Mouse (Mus musculus): ENCODE results near the gene Itpr2. TPM values are rescaled to one million over a fixed set of nuclear protein-coding genes. Genes with fewer than 3 reads are reported as not detected.

Gene Itpr2
- polyA plus RNA-seq, 1 experiment from 2014 or later, result 10.9 TPM

DNA sequence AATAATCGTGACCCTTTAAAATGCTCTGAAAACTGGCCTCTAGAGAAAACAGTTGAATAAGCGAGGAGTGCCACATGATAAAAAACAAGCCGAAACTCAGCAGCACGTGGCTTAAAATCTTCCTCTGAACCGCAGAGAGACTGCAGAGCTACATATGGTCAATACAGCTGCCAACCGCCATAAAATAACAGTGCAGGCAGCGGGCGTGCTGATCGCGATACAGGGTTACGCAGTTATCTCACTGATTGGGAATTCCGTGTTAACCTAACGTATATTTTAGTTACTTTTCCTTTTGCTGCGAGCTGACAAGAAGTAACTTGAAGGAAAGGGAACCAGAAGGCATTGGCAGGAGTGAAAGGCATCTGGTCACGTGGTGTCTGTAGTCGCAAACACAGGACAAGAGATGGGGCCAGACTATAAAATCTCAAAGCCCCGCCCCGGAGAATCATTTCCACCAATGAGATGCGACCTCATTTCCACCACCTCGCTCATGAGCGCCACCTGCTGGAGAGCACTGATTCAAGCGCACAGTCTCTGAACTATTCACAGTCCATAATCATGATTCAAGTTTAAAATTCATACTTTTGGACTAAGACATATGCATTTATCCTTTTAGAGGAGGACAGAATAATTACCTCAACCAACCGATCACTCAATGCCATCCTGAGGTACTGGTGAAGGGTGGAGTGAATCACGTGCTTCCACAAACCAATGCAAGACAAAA, 220.7 kb downstream of the Itpr2 start:
- Histone ChIP-seq H3K27me3 (ENCODE audit: control insufficient read depth, insufficient read depth, low read length) (no peaks in the 10 kb centered on the region), H3K4me1 (replicated peaks; ENCODE audit: control insufficient read depth, insufficient read depth) (no peaks in the 10 kb centered on the region), H3K9ac (ENCODE audit: low read length) (no peak overlapping the region), H3K9me3 (ENCODE audit: control insufficient read depth, low read length) (no peaks in the 10 kb centered on the region), H3K27ac (replicated peaks) (no peak overlapping the region), H3K4me3 (ENCODE audit: low read depth, low read length) (no peak overlapping the region), H3K4me2 (replicated peaks; ENCODE audit: low read depth) (no peak overlapping the region), H3K36me3 (ENCODE audit: control insufficient read depth, insufficient read depth, low read length) (no peaks in the 10 kb centered on the region; the same call in 1 of the 2 replicates)
- ATAC-seq (ENCODE audit: low FRiP score, low TSS enrichment) (no peak), DNase-seq (ENCODE audit: low spot score) (no peak)
- WGBS, result 90% methylated on average over 24 of the region's 24 CpGs
- TF ChIP-seq EP300 (optimal IDR thresholded peaks at IDR 0.05), result no peak
- TF ChIP-seq CTCF (IDR thresholded peaks at IDR 0.05; ENCODE audit: low read depth), result peak; percentile 61

DNA sequence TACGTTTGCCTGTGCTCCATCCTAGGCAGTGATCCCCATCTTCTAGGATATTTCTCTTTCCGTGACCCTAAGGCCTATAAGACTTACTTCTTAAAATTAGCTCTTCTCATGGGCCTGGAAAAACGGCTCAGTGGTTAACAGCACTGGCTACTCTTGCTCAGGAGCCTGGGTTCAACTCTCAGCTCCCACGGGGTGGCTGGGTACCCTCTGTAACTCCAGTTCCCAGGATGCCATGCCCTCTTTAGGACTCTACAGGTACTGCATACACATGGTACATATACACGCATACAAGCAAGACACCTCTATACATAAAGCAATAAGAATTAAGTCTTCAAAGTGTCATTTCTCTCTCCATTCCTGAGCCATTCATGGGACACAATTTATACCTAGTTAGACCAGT, 228.8 kb downstream of the Itpr2 start:
- no peak overlapping the region for H3K9ac ChIP-seq (ENCODE audit: low read length)
- ATAC-seq (ENCODE audit: low FRiP score, low TSS enrichment) (no peak), DNase-seq (ENCODE audit: low spot score) (no peak)
- no peaks in the 10 kb centered on the region for H3K9me3 ChIP-seq (ENCODE audit: control insufficient read depth, low read length)
- H3K27me3 ChIP-seq (ENCODE audit: control insufficient read depth, insufficient read depth, low read length), result no peaks in the 10 kb centered on the region
- H3K36me3 ChIP-seq (ENCODE audit: control insufficient read depth, insufficient read depth, low read length), result no peaks in the 10 kb centered on the region
- H3K4me3 ChIP-seq (ENCODE audit: low read depth, low read length), result no peak overlapping the region
- no peak overlapping the region for H3K27ac ChIP-seq (replicated peaks)
- TF ChIP-seq EP300 (optimal IDR thresholded peaks at IDR 0.05), result no peak
- no peak for TF ChIP-seq CTCF (IDR thresholded peaks at IDR 0.05; ENCODE audit: low read depth)
- H3K4me1 ChIP-seq (replicated peaks; ENCODE audit: control insufficient read depth, insufficient read depth), result no peaks in the 10 kb centered on the region
- 88% methylated on average over 5 of the region's 5 CpGs for WGBS
- H3K4me2 ChIP-seq (replicated peaks; ENCODE audit: low read depth), result no peak overlapping the region

DNA sequence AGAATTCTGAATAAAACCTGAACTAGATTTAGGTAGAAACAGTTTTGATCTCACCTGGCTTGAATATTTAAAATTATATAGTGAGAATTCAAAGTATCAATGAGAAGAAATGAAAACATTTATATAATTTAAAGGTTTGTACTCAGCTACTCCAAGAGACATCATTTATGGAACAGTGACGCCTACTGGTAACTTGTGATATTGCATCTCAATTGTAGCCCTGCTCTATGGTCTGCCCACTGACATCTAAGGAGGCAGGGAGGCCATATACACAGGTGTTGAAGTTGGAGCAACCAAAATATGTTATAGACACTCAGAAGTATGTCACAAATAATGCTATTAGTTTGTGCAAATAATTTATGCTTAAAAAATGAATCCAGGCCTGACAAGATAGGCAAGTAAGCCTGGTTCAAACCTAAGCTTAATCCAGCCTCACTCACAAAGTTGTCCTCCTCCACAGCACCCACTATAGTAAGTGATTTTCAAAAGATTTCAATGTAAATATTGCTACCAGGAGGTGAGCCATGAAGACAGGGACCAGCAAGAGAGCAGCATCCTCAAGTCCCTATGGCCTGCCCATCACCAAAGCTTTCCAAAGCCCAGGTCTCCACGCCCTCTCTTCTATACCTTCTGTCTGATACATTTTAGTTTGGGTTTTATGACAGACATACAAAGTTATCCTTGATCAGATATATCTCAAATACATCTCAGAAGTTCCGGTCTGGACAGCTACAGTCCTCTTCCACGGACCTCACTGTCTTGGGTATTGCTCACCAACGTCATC, 229.6 kb downstream of the Itpr2 start:
- Histone ChIP-seq H3K9ac (ENCODE audit: low read length) (no peak overlapping the region), H3K27me3 (ENCODE audit: control insufficient read depth, insufficient read depth, low read length) (no peaks in the 10 kb centered on the region), H3K4me1 (replicated peaks; ENCODE audit: control insufficient read depth, insufficient read depth) (no peaks in the 10 kb centered on the region), H3K4me2 (replicated peaks; ENCODE audit: low read depth) (no peak overlapping the region), H3K4me3 (ENCODE audit: low read depth, low read length) (no peak overlapping the region), H3K36me3 (ENCODE audit: control insufficient read depth, insufficient read depth, low read length) (no peaks in the 10 kb centered on the region), H3K27ac (replicated peaks) (no peak overlapping the region), H3K9me3 (ENCODE audit: control insufficient read depth, low read length) (no peaks in the 10 kb centered on the region)
- WGBS, result 76% methylated on average over 5 of the region's 5 CpGs
- DNase-seq (ENCODE audit: low spot score) (peak; percentile 38), ATAC-seq (ENCODE audit: low FRiP score, low TSS enrichment) (no peak)
- peak; percentile 88 for TF ChIP-seq CTCF (IDR thresholded peaks at IDR 0.05; ENCODE audit: low read depth)
- TF ChIP-seq EP300 (optimal IDR thresholded peaks at IDR 0.05), result no peak

DNA sequence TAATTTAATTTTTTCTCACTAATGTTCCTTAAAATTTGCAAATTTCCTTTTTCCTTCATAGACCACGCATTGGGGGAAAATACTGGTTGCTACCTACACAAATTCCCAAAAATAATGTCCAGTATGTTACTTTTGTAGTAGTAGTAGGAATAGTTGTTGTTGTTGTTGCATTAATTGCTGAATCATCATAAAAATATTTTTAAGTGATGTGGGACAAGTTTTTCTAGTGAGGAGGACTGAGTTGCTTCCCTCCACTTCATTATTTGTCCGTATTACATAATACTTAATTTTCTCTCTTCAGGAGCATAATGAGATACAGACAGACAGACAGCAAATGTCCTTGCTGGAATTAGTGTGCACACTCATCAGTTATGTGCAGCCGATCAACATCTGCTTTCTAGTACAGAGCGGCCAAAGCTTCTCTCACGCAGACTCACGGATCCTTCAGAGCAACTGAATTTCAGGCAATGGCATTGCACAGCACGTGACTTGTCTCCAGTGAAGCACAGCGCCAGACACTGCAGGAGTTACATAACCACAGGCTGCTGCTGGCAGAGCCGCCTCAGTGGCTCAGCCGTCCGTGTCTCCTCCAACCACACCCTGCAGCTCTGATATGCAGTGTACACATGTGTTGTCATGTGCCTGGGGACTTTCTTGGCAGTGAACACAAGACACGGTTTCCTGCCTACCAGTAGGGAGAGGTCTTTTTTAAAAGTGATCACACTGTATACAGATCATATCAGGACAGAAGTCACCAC, 231.1 kb downstream of the Itpr2 start:
- H3K36me3 ChIP-seq (ENCODE audit: control insufficient read depth, insufficient read depth, low read length), result no peaks in the 10 kb centered on the region
- H3K9me3 ChIP-seq (ENCODE audit: control insufficient read depth, low read length), result no peaks in the 10 kb centered on the region
- WGBS, result 27% methylated on average over 12 of the region's 12 CpGs
- TF ChIP-seq EP300 (optimal IDR thresholded peaks at IDR 0.05), result no peak
- peak; percentile 7; the same call in 1 of the 2 replicates for TF ChIP-seq CTCF (IDR thresholded peaks at IDR 0.05; ENCODE audit: low read depth)
- ATAC-seq (ENCODE audit: low FRiP score, low TSS enrichment) (peak; percentile 93), DNase-seq (ENCODE audit: low spot score) (peak; percentile 41)
- H3K9ac ChIP-seq (ENCODE audit: low read length), result no peak overlapping the region
- no peak overlapping the region for H3K27ac ChIP-seq (replicated peaks)
- no peak overlapping the region for H3K4me3 ChIP-seq (ENCODE audit: low read depth, low read length)
- no peak overlapping the region for H3K4me2 ChIP-seq (replicated peaks; ENCODE audit: low read depth)
- no peaks in the 10 kb centered on the region for H3K27me3 ChIP-seq (ENCODE audit: control insufficient read depth, insufficient read depth, low read length)
- H3K4me1 ChIP-seq (replicated peaks; ENCODE audit: control insufficient read depth, insufficient read depth), result no peaks in the 10 kb centered on the region

DNA sequence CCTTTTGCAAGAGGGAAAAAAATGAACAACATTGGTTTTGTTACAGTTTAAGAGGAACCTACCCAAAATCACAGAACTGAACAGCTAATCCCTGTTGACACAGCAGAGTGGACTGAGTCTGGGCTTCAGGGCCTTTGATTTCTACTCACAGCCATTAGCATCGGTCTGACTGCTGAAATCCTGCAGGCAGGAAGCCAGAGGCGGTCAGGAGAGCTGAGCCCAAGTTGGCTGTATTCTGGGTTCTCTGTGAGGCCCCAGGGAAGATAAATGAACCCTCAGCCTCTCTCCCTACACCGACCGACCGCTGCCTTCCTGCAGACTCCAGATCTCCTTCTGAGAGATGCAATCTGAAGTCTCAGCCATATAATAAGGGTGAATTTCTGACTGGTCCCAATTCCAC, 231.9 kb downstream of the Itpr2 start:
- Histone ChIP-seq H3K4me1 (replicated peaks; ENCODE audit: control insufficient read depth, insufficient read depth) (no peaks in the 10 kb centered on the region), H3K36me3 (ENCODE audit: control insufficient read depth, insufficient read depth, low read length) (no peaks in the 10 kb centered on the region), H3K4me3 (ENCODE audit: low read depth, low read length) (no peak overlapping the region), H3K27ac (replicated peaks) (peak overlapping the region; percentile 50), H3K4me2 (replicated peaks; ENCODE audit: low read depth) (no peak overlapping the region), H3K9me3 (ENCODE audit: control insufficient read depth, low read length) (no peaks in the 10 kb centered on the region), H3K9ac (ENCODE audit: low read length) (no peak overlapping the region), H3K27me3 (ENCODE audit: control insufficient read depth, insufficient read depth, low read length) (no peaks in the 10 kb centered on the region)
- TF ChIP-seq EP300 (optimal IDR thresholded peaks at IDR 0.05), result no peak
- TF ChIP-seq CTCF (IDR thresholded peaks at IDR 0.05; ENCODE audit: low read depth), result no peak
- WGBS, result 30% methylated on average over 5 of the region's 5 CpGs
- ATAC-seq (ENCODE audit: low FRiP score, low TSS enrichment) (peak; percentile 18; the same call in 1 of the 2 replicates), DNase-seq (ENCODE audit: low spot score) (peak; percentile 30)

All from stomach, postnatal 0 days (tissue).